Mouse (Mus musculus) megakaryocyte-erythroid progenitor cell, adult 5-6 weeks (primary cell): ENCODE results near the gene Gm47969. TPM values are rescaled to one million over a fixed set of nuclear protein-coding genes. Genes with fewer than 3 reads are reported as not detected.

Experiments used
- ATAC-seq: replicated peaks from 2 replicates; pipeline ENCODE4 v1.8.0; 2016; ENCODE audit warnings: mild to moderate bottlenecking, inconsistent platforms; ENCODE audit not compliant: severe bottlenecking, poor library complexity, low FRiP score, low TSS enrichment
- total RNA-seq, 2 experiments: library from RNA; stranded (forward) in 1 of 2; stranded (reverse) in 1 of 2; fragments of 200-1000, 215-1000 nt in 1 of 2; fragments of >200 nt in 1 of 2; fragmentation: Nextera tagmentation in 1 of 2; gene quantifications; 2 replicates each; pipeline ENCODE4 v1.2.3; 2014 to 2017

Gene Gm47969
- total RNA-seq, 2 experiments from 2014 or later: not detected

- ATAC-seq: no peak
These were observed 22.5 kb downstream of the Gm47969 start for GRCm38 (mm10) chr1:83067205-83067604.

DNA sequence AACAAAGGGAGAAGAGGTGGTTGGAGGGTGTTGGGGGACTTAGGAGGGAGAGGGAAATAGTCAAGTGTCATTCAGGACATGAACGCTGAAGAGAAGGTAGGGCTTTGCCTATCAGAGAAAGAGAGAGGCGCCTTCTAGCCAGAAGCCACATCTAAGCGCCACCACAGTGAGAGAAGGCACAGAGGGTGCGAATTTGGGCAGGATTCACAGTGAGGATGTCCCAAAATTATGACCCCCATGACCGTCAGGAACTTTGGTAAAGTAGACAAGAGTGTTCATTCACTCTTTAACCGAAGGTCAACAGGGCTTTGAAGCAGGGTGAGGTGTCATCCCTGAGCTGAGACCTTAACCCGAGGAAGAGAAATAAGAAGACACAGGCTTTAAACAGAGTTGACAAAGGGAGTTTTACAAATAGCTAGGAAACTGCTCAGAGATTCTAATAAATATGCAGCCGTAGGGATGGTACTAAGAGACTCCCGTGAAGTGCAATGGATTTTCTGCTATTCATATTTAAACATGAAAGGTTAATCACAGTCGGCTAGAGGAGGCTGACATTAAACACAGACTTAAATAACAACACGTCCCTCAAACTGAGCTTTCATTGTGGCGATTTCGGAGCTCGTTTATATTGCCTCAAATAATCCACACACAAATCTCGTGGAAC is 30.9 kb downstream of the Gm47969 start:
- no peak for ATAC-seq

DNA sequence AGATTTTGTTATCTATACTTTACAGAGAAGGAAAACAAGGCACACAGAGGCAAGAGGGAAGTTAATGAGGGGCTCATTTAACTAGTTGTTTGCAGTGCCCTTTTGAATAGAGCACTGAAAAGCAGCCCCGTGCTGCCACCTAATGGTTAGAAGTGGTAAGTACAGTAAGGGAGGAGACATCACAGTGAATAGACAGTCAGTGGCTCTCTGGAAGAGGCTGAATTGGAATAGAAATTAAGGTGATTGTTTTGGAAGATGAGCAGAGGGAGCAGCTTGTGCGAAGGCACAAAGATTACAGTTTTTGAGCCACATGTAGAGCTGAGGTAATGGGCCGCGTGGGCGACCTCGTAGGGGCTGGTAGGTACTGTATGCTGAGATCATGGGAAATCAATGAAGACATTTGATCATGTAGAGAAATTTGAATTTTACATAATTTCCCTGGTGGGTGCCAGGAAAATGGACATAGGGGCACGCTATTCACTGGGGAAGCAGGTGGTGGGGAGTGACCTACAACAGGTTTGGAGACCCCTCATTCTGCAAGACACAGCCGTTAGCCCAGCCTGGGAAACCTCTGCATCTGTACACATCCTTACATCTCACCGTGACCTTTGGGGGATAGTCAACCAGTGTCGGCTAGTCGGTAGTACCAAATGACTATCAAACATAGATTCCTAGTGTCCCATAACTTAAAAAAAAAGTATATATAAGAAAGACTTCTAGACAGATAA is 31.6 kb downstream of the Gm47969 start:
- peak; percentile 90 for ATAC-seq

DNA sequence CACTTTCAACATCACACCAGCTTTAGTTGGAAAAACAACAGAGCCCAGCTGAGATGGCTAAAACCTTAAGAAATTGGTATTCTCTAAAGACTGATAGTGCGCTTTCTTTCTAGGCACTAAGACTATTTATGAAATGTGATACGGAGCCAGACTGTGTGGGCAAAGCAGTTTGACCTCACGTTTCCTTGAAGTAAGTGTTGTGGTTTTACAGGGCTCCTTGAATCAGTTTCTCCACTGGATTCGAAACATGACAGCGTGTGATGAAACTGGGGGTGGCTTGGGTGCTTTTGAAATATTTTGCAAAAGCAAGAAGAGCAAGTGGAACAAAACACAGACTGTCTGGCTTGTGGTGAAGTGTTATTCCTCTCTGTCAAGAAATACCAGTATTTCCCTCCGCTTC is 32.3 kb downstream of the Gm47969 start:
- no peak for ATAC-seq

- no peak for ATAC-seq
These were observed 40.1 kb downstream of the Gm47969 start for GRCm38 (mm10) chr1:83084790-83085189.

GRCm38 (mm10) chr1:83091268-83091667 is 46.5 kb downstream of the Gm47969 start:
- ATAC-seq: no peak

Other genes starting within 250 kb of the Gm47969 start
- 30.1 and 39.6 TPM in 2 replicates for gene Agfg1, start 205.4 kb upstream of the Gm47969 start, total RNA-seq (2014; fragmentation: Nextera tagmentation)
- gene Agfg1, start 205.4 kb upstream of the Gm47969 start, total RNA-seq (2017): 32.5 and 42.1 TPM in 2 replicates
- not detected in 2 replicates for gene A030005L19Rik, start 131.6 kb upstream of the Gm47969 start, total RNA-seq (2014; fragmentation: Nextera tagmentation)
- gene A030005L19Rik, start 131.6 kb upstream of the Gm47969 start, total RNA-seq (2017): not detected in 2 replicates
- not detected in 2 replicates for gene A030014E15Rik, start 120.0 kb upstream of the Gm47969 start, total RNA-seq (2014; fragmentation: Nextera tagmentation)
- gene A030014E15Rik, start 120.0 kb upstream of the Gm47969 start, total RNA-seq (2017): not detected in 2 replicates
- not detected in 2 replicates for gene Gm6217, start 113.5 kb upstream of the Gm47969 start, total RNA-seq (2014; fragmentation: Nextera tagmentation)
- not detected in 2 replicates for gene Gm6217, start 113.5 kb upstream of the Gm47969 start, total RNA-seq (2017)
- not detected in 2 replicates for gene A030003K21Rik, start 101.5 kb upstream of the Gm47969 start, total RNA-seq (2014; fragmentation: Nextera tagmentation)
- gene A030003K21Rik, start 101.5 kb upstream of the Gm47969 start, total RNA-seq (2017): not detected in 2 replicates
- gene Gm7544, start 88.9 kb upstream of the Gm47969 start, total RNA-seq (2014; fragmentation: Nextera tagmentation): not detected in 2 replicates
- gene Gm7544, start 88.9 kb upstream of the Gm47969 start, total RNA-seq (2017): not detected in 2 replicates
- gene Gm47955, start 84.6 kb upstream of the Gm47969 start, total RNA-seq (2014; fragmentation: Nextera tagmentation): not detected in 2 replicates
- gene Gm47955, start 84.6 kb upstream of the Gm47969 start, total RNA-seq (2017): not detected in 2 replicates
- gene Gm47959, start 44.4 kb upstream of the Gm47969 start, total RNA-seq (2014; fragmentation: Nextera tagmentation): not detected in 2 replicates
- gene Gm47959, start 44.4 kb upstream of the Gm47969 start, total RNA-seq (2017): not detected in 2 replicates
- not detected in 2 replicates for gene Slc19a3, start 6.5 kb upstream of the Gm47969 start, total RNA-seq (2014; fragmentation: Nextera tagmentation)
- not detected in 2 replicates for gene Slc19a3, start 6.5 kb upstream of the Gm47969 start, total RNA-seq (2017)
- not detected in 2 replicates for gene Krtap28-10, start 2.5 kb upstream of the Gm47969 start, total RNA-seq (2014; fragmentation: Nextera tagmentation)
- gene Krtap28-10, start 2.5 kb upstream of the Gm47969 start, total RNA-seq (2017): not detected in 2 replicates
- gene A030005K14Rik, start 14.4 kb downstream of the Gm47969 start, total RNA-seq (2014; fragmentation: Nextera tagmentation): not detected in 2 replicates
- gene A030005K14Rik, start 14.4 kb downstream of the Gm47969 start, total RNA-seq (2017): not detected in 2 replicates
- not detected in 2 replicates for gene Krtap28-13, start 16.0 kb downstream of the Gm47969 start, total RNA-seq (2014; fragmentation: Nextera tagmentation)
- not detected in 2 replicates for gene Krtap28-13, start 16.0 kb downstream of the Gm47969 start, total RNA-seq (2017)
- not detected in 2 replicates for gene Ccl20, start 71.8 kb downstream of the Gm47969 start, total RNA-seq (2014; fragmentation: Nextera tagmentation)
- not detected in 2 replicates for gene Ccl20, start 71.8 kb downstream of the Gm47969 start, total RNA-seq (2017)
- gene Daw1, start 114.8 kb downstream of the Gm47969 start, total RNA-seq (2014; fragmentation: Nextera tagmentation): not detected in 2 replicates
- gene Daw1, start 114.8 kb downstream of the Gm47969 start, total RNA-seq (2017): not detected in 2 replicates